Mouse (Mus musculus): ENCODE measurements around the gene Arid5b.

The Arid5b gene

GRCm38 (mm10) chr10:68269789-68270188, 8.8 kb downstream of the Arid5b start:
- no peak for DNase-seq (ENCODE audit: low spot score)

GRCm38 (mm10) chr10:68268629-68269028, 9.9 kb downstream of the Arid5b start:
- DNase-seq (ENCODE audit: low spot score): no peak

GRCm38 (mm10) chr10:68263969-68264688, 14.4 kb downstream of the Arid5b start:
- no peak for DNase-seq (ENCODE audit: low spot score)

GRCm38 (mm10) chr10:68263296-68263968, 15.1 kb downstream of the Arid5b start:
- no peak for DNase-seq (ENCODE audit: low spot score)

GRCm38 (mm10) chr10:68259601-68260000, 18.9 kb downstream of the Arid5b start:
- DNase-seq (ENCODE audit: low spot score): no peak

- DNase-seq (ENCODE audit: low spot score): no peak
These were observed 21.0 kb downstream of the Arid5b start for GRCm38 (mm10) chr10:68257358-68258056.

GRCm38 (mm10) chr10:68256134-68256533, 22.4 kb downstream of the Arid5b start:
- no peak for DNase-seq (ENCODE audit: low spot score)

- no peak for DNase-seq (ENCODE audit: low spot score)
These were observed 25.0 kb downstream of the Arid5b start for GRCm38 (mm10) chr10:68253452-68254117.

GRCm38 (mm10) chr10:68252650-68253049, 25.9 kb downstream of the Arid5b start:
- no peak for DNase-seq (ENCODE audit: low spot score)

GRCm38 (mm10) chr10:68249355-68249782, 29.2 kb downstream of the Arid5b start:
- no peak for DNase-seq (ENCODE audit: low spot score)

GRCm38 (mm10) chr10:68248281-68249015, 30.1 kb downstream of the Arid5b start:
- DNase-seq (ENCODE audit: low spot score): no peak

GRCm38 (mm10) chr10:68247490-68248280, 30.9 kb downstream of the Arid5b start:
- DNase-seq (ENCODE audit: low spot score): no peak

GRCm38 (mm10) chr10:68246603-68247247, 31.8 kb downstream of the Arid5b start:
- no peak for DNase-seq (ENCODE audit: low spot score)

- no peak for DNase-seq (ENCODE audit: low spot score)
These were observed 37.6 kb downstream of the Arid5b start for GRCm38 (mm10) chr10:68240804-68241485.

GRCm38 (mm10) chr10:68240094-68240803, 38.3 kb downstream of the Arid5b start:
- no peak for DNase-seq (ENCODE audit: low spot score)

- DNase-seq (ENCODE audit: low spot score): no peak
These were observed 39.0 kb downstream of the Arid5b start for GRCm38 (mm10) chr10:68239426-68240070.

- no peak for DNase-seq (ENCODE audit: low spot score)
These were observed 39.7 kb downstream of the Arid5b start for GRCm38 (mm10) chr10:68238707-68239425.

- DNase-seq (ENCODE audit: low spot score): no peak
These were observed 40.4 kb downstream of the Arid5b start for GRCm38 (mm10) chr10:68238182-68238581.
